Mouse (Mus musculus) G1E (cell line): ENCODE measurements around the gene Adh6a. TPM values are rescaled to one million over a fixed set of nuclear protein-coding genes. Genes with fewer than 3 reads are reported as not detected.

Source experiments
- ATAC-seq: 2 replicates; pipeline ENCODE4 v1.8.0; 2016; ENCODE audit warnings: mild to moderate bottlenecking; ENCODE audit not compliant: insufficient number of reproducible peaks, poor library complexity, low FRiP score, severe bottlenecking; ENCODE audit errors: extremely low read depth
- DNase-seq: peaks from one replicate; pipeline ENCODE4 v3.0.0; 2012; ENCODE audit warnings: low spot score
- H3K27me3 ChIP-seq: 2 replicates; pipeline ENCODE4 v1.6.1; 2012; ENCODE audit warnings: mild to moderate bottlenecking, low read length, inconsistent platforms; ENCODE audit not compliant: insufficient read depth
- H3K36me3 ChIP-seq: replicated peaks from 2 replicates; pipeline ENCODE3; 2012; ENCODE audit warnings: mild to moderate bottlenecking, inconsistent platforms
- H3K4me1 ChIP-seq: 2 replicates; pipeline ENCODE4 v1.6.1; 2012; ENCODE audit warnings: low read depth, low read length, inconsistent platforms, mixed read lengths; ENCODE audit not compliant: insufficient read depth
- H3K4me3 ChIP-seq: 2 replicates; pipeline ENCODE4 v1.5.1; 2012; ENCODE audit warnings: low read depth, mild to moderate bottlenecking, inconsistent platforms, low read length, moderate library complexity, mixed read lengths
- H3K9me3 ChIP-seq: replicated peaks from 2 replicates; pipeline ENCODE4 v1.6.1; 2012; ENCODE audit warnings: inconsistent platforms
- CTCF ChIP-seq: IDR thresholded peaks from 2 replicates; pipeline ENCODE4 v1.5.1; 2012; ENCODE audit warnings: low read depth, low read length, inconsistent platforms, mixed read lengths
- GATA1 ChIP-seq: IDR thresholded peaks from 2 replicates; pipeline ENCODE4 v1.6.1; 2012; ENCODE audit warnings: borderline replicate concordance, low read length, inconsistent platforms, mixed read lengths
- GATA2 ChIP-seq: IDR thresholded peaks from 2 replicates; pipeline ENCODE4 v1.6.1; 2012; ENCODE audit warnings: low read depth, low read length, inconsistent platforms, borderline replicate concordance
- POLR2AphosphoS5 ChIP-seq: IDR thresholded peaks from 2 replicates; pipeline ENCODE4 v1.6.1; 2012; ENCODE audit warnings: low read depth, low read length, inconsistent platforms; ENCODE audit not compliant: insufficient replicate concordance
- TAL1 ChIP-seq: conservative IDR thresholded peaks from 2 replicates; pipeline ENCODE4 v1.6.1; 2012; ENCODE audit warnings: low read depth, low read length, inconsistent platforms, mixed read lengths
- polyA plus RNA-seq: library from polyadenylated mRNA; stranded (reverse); fragments of >175 nt; gene quantifications from 2 replicates; pipeline ENCODE4 v1.2.3, GENCODE M21; 2012
- total RNA-seq, 2 experiments: library from RNA; stranded (forward) in 1 of 2; stranded (reverse) in 1 of 2; fragments of 200-1000 nt in 1 of 2; fragments of >200 nt in 1 of 2; fragmentation: Nextera tagmentation in 1 of 2; gene quantifications; 2 replicates each; pipeline ENCODE4 v1.2.3; 2014 to 2017

Adh6a gene
- total and polyA plus RNA-seq, 3 experiments: 0.22 TPM; not detected in 2

- no peaks in the 10 kb centered on the region for H3K36me3 ChIP-seq
- ATAC-seq: no peak
- H3K4me1 ChIP-seq: no peaks in the 10 kb centered on the region
- DNase-seq: no peak
- TF ChIP-seq CTCF (no peak), TAL1 (no peak), POLR2AphosphoS5 (no peak), GATA1 (no peak), GATA2 (no peak)
- no peaks in the 10 kb centered on the region for H3K9me3 ChIP-seq
- H3K4me3 ChIP-seq: no peak within 1 kb of the TSS
- no peaks in the 10 kb centered on the region for H3K27me3 ChIP-seq
Observed at GRCm38 (mm10) chr3:138341471-138341870, 28.4 kb downstream of the Adh6a start, which contains the start of gene Adh6b. Adh6b (plus strand) TSS chr3:138341775.

- H3K9me3 ChIP-seq: no peaks in the 10 kb centered on the region
- H3K27me3 ChIP-seq: 0 out of 2 replicates have a peak, but pooled peaks cover 2% of the 10 kb centered on the region
- ATAC-seq (no peak), DNase-seq (no peak)
- H3K4me1 ChIP-seq: no peaks in the 10 kb centered on the region
- no peaks in the 10 kb centered on the region for H3K36me3 ChIP-seq
- H3K4me3 ChIP-seq: no peak overlapping the region
- TF ChIP-seq GATA2: no peak
- TF ChIP-seq CTCF: no peak
- no peak for TF ChIP-seq POLR2AphosphoS5
Observed at GRCm38 (mm10) chr3:138347041-138347440, 34.0 kb downstream of the Adh6a start.

DNA sequence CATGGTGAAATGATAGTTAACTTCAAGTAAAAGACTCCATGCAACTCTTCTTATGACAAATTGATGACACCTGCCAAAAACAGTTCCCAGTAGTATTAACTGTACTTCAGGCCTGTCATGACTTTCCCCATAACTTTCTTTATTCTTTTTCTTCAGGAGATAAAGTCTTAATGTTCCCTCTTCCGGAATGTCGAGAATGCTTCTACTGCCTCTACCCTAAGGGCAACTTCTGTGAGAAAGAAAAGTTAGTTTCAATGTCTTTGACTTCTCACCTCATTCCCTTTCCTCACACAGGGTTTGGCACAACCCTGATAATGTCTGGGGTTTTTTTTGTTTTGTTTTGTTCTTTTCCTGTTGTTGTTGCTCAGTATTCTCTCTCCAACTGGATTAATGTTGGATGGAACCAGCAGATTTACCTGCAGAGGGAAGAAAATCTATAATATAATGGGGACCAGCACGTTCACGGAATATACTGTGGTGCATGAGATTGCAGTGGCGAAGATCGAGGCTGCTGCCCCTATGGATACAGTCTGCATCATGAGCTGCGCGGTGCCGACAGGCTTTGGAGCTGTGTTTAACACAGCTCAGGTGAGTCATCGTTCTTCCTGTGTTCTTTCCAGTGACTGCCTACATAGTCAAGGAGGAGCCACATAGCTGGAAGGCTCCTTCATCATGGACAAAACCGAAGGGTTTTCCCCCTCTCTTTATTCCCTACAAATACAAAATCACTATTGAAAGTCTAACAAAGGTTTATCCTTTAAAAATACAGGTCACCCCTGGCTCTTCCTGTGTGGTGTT lies 39.1 kb downstream of the Adh6a start:
- no peaks in the 10 kb centered on the region for H3K4me1 ChIP-seq
- no peaks in the 10 kb centered on the region for H3K36me3 ChIP-seq
- ATAC-seq (no peak), DNase-seq (no peak)
- H3K4me3 ChIP-seq: no peak overlapping the region
- TF ChIP-seq TAL1 (no peak), GATA1 (no peak), CTCF (no peak), POLR2AphosphoS5 (no peak), GATA2 (no peak)
- H3K9me3 ChIP-seq: no peaks in the 10 kb centered on the region
- H3K27me3 ChIP-seq: peaks cover 7% of the 10 kb centered on the region

DNA sequence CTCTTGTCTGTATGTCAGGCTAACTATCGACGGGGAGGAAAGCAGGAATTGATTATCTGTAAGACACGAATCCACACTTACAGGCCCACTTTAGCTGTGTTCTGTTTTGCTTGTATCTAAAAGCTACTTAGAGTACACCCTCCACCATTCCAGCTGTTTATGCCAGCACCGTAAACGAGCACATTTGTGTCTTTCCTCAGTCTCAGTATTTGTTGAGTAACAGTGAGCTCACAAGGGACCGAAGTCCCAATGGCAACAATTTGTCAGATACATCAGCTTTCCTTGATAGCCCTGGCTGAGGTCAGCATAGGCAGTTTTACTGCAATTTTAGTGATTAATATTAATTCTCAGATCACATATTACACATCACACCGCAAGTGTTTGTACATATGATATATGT lies 45.8 kb downstream of the Adh6a start:
- no peak for TF ChIP-seq CTCF
- no peak for TF ChIP-seq GATA2
- no peak for TF ChIP-seq TAL1
- TF ChIP-seq POLR2AphosphoS5: no peak
- TF ChIP-seq GATA1: no peak
- DNase-seq (no peak), ATAC-seq (no peak)
- Histone ChIP-seq H3K36me3 (no peaks in the 10 kb centered on the region), H3K27me3 (peaks cover 3% of the 10 kb centered on the region; the same call in 1 of the 2 replicates), H3K4me3 (no peak overlapping the region), H3K4me1 (no peaks in the 10 kb centered on the region), H3K9me3 (no peaks in the 10 kb centered on the region)

- no peak overlapping the region for H3K4me3 ChIP-seq
- TF ChIP-seq POLR2AphosphoS5: no peak
- no peak for TF ChIP-seq GATA1
- TF ChIP-seq CTCF: no peak
- no peak for TF ChIP-seq TAL1
- TF ChIP-seq GATA2: no peak
- ATAC-seq (no peak), DNase-seq (no peak)
- peaks cover 8% of the 10 kb centered on the region for H3K27me3 ChIP-seq
- H3K36me3 ChIP-seq: no peaks in the 10 kb centered on the region
- no peaks in the 10 kb centered on the region for H3K9me3 ChIP-seq
- H3K4me1 ChIP-seq: no peaks in the 10 kb centered on the region
Observed at GRCm38 (mm10) chr3:138360721-138361120, 47.6 kb downstream of the Adh6a start.

DNA sequence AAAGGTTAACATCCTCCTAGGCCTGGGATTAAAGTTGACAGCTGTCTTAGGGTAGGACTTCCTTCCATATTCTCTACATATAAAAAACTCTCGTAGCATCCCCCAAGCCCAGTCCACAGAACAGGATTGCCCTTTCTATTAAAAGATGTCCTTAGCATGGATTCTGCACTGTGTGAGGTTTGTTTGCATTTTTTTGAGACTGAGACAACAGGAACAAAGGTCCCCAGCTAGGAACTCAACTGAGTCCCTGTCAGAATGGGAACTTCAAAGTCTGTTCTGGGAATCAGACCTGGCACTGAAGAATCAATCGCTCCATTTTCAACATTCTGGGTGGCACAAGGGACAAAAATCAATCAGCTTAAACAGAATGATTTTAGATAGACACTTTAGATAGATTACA lies 49.8 kb downstream of the Adh6a start:
- TF ChIP-seq POLR2AphosphoS5 (no peak), GATA2 (no peak), TAL1 (no peak), CTCF (no peak), GATA1 (no peak)
- no peak for ATAC-seq

More for the DNA sequence above, 49.8 kb downstream of the Adh6a start:
- H3K4me3 ChIP-seq: no peak overlapping the region
- H3K4me1 ChIP-seq: no peaks in the 10 kb centered on the region
- H3K9me3 ChIP-seq: no peaks in the 10 kb centered on the region
- DNase-seq: no peak
- H3K36me3 ChIP-seq: no peaks in the 10 kb centered on the region
- peaks cover 5% of the 10 kb centered on the region for H3K27me3 ChIP-seq
